Mouse (Mus musculus): Measurements from ENCODE around the gene Chst8. TPM values are rescaled to one million over a fixed set of nuclear protein-coding genes. Genes with fewer than 3 reads are reported as not detected.

The Chst8 gene
- 20.5 and 21.2 TPM in 2 replicates for polyA plus RNA-seq (2015; fragmentation: Nextera tagmentation; extraction: Ambion mirVana)

DNA sequence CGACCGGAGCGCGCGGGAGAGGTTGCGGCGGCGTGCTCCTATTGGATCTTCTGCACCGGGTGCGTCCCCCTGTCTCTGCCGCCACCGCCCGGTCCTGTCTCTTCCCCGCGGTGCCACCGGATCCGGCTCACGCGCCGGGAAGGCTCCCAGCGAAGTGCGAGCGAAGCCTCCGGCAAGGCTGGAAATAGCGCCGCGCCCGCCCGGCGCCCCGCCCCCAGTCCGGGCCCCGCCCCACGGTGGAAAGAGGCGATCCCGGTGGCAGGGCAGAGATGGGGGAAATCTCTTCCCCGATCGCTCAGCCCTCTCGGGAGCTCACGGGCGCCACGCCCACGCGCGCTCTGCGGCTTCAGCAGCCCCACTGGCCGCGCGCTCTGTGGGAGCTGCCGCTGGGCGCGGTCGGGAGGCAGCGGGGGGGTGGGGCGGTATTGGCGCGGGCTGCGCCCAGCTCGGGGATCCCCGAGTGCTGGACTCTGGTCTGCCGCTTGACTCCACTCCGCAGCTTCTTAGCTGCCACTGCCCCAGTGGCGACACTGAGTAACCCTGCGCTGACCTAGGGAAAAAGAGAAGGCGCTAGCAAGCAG is at the start of gene Chst8:
Gene Chst8, minus strand, starts transcription at position 181 of the 581 bp plus-strand sequence.
- Histone ChIP-seq H3K27me3 (peaks cover 69% of the 10 kb centered on the region), H3K4me2 (replicated peaks) (peak within 1 kb of the TSS; percentile 91), H3K4me3 (replicated peaks) (peak within 1 kb of the TSS; percentile 54), H3K9ac (replicated peaks) (peak within 1 kb of the TSS; percentile 60), H3K4me1 (replicated peaks) (peaks cover 49% of the 10 kb centered on the region), H3K27ac (peak within 1 kb of the TSS; percentile 51), H3K36me3 (no peaks in the 10 kb centered on the region), H3K9me3 (no peaks in the 10 kb centered on the region)
- WGBS: under 1% methylated on average over 64 of the region's 65 CpGs
- peak; percentile 72 for ATAC-seq

- H3K9ac ChIP-seq (replicated peaks): no peak overlapping the region
- H3K4me1 ChIP-seq (replicated peaks): peaks cover 8% of the 10 kb centered on the region
- ATAC-seq: no peak
- 58% methylated on average over 2 of the region's 2 CpGs for WGBS
- H3K4me2 ChIP-seq (replicated peaks): no peak overlapping the region
- no peaks in the 10 kb centered on the region for H3K27me3 ChIP-seq
- H3K4me3 ChIP-seq (replicated peaks): no peak overlapping the region
- no peaks in the 10 kb centered on the region for H3K36me3 ChIP-seq
- H3K9me3 ChIP-seq: no peaks in the 10 kb centered on the region
- peak overlapping the region; percentile 21; the same call in 1 of the 2 replicates for H3K27ac ChIP-seq
Measured at GRCm38 (mm10) chr7:34858291-34858690, 45.8 kb upstream of the Chst8 start.

GRCm38 (mm10) chr7:34854781-34855352 is 42.4 kb upstream of the Chst8 start:
- WGBS: 82% methylated on average over 6 of the region's 6 CpGs
- Histone ChIP-seq H3K4me1 (replicated peaks) (peaks cover 8% of the 10 kb centered on the region), H3K4me3 (replicated peaks) (no peak overlapping the region), H3K27me3 (no peaks in the 10 kb centered on the region), H3K9me3 (no peaks in the 10 kb centered on the region), H3K9ac (replicated peaks) (no peak overlapping the region), H3K4me2 (replicated peaks) (no peak overlapping the region), H3K27ac (no peak overlapping the region), H3K36me3 (no peaks in the 10 kb centered on the region)
- no peak for ATAC-seq

DNA sequence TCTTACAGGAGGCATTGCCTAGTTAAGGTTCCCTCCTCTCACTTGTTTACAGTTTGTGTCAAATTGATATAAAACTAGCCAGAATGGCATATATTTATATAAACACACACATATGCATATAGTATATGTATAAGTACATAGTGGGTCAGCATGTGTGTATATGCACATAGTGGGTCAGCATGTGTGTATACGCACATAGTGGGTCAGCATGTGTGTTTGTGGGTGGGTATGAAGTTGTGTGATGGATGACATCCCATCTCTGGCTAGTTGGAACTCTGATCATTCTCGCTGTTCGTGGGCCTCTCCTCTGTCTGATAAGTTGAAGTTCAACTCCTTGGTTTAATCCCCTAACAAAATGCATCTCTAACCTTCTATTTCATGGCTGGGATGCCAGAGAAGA is 40.9 kb upstream of the Chst8 start:
- Histone ChIP-seq H3K27me3 (no peaks in the 10 kb centered on the region), H3K4me3 (replicated peaks) (no peak overlapping the region), H3K4me1 (replicated peaks) (peaks cover 5% of the 10 kb centered on the region), H3K27ac (no peak overlapping the region), H3K4me2 (replicated peaks) (no peak overlapping the region), H3K9me3 (no peaks in the 10 kb centered on the region; the same call in 1 of the 2 replicates), H3K36me3 (no peaks in the 10 kb centered on the region), H3K9ac (replicated peaks) (no peak overlapping the region)
- ATAC-seq: no peak
- 86% methylated on average over 3 of the region's 3 CpGs for WGBS

DNA sequence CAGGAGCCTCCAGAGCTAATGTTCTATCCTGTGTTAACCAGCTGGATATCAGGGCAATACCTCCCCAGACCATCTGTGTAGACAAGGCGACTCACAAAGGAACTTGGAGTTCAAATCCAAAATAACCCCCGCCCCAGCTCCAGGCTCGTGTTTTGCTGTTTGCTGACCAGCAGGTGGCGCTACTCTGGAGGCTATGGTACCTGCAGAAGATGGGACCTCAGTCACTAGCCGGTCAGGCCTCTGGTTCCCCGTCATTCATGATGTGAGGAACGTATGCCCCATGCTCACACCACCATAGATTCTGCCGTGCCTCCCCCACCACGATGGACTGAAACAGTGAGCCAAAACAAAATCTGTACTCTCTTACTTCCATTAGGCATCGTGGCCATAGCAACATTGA is 37.1 kb upstream of the Chst8 start:
- Histone ChIP-seq H3K9me3 (no peaks in the 10 kb centered on the region; the same call in 1 of the 2 replicates), H3K36me3 (no peaks in the 10 kb centered on the region), H3K4me2 (replicated peaks) (no peak overlapping the region), H3K27ac (no peak overlapping the region), H3K9ac (replicated peaks) (no peak overlapping the region), H3K27me3 (peaks cover 2% of the 10 kb centered on the region), H3K4me3 (replicated peaks) (no peak overlapping the region), H3K4me1 (replicated peaks) (peaks cover 19% of the 10 kb centered on the region)
- no peak for ATAC-seq
- WGBS: 47% methylated on average over 10 of the region's 10 CpGs

DNA sequence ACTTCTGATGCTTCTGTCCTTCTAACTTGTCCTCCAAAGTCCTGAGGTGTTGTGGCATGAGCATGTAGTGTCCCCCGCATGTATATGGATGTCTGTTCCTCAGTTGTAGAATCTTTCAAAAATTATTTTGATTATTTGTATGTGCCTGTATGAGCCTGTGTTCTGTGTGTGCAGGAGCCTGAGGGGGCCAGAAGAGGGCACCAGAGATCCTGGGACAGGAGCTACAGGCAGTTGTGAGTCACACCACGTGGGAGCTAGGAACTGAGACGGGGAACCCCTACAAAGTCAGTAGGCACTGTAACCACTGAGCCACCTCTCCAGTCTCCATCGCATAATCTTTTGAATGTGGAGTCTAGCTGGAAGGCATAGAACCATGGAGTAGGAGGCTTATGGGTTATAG is 36.3 kb upstream of the Chst8 start:
- no peak overlapping the region for H3K9ac ChIP-seq (replicated peaks)
- no peaks in the 10 kb centered on the region for H3K36me3 ChIP-seq
- H3K27ac ChIP-seq: no peak overlapping the region
- 92% methylated on average over 4 of the region's 4 CpGs for WGBS
- H3K4me1 ChIP-seq (replicated peaks): peaks cover 19% of the 10 kb centered on the region
- no peak for ATAC-seq
- no peak overlapping the region for H3K4me3 ChIP-seq (replicated peaks)
- no peak overlapping the region for H3K4me2 ChIP-seq (replicated peaks)
- peaks cover 2% of the 10 kb centered on the region for H3K27me3 ChIP-seq
- H3K9me3 ChIP-seq: no peaks in the 10 kb centered on the region; the same call in 1 of the 2 replicates

DNA sequence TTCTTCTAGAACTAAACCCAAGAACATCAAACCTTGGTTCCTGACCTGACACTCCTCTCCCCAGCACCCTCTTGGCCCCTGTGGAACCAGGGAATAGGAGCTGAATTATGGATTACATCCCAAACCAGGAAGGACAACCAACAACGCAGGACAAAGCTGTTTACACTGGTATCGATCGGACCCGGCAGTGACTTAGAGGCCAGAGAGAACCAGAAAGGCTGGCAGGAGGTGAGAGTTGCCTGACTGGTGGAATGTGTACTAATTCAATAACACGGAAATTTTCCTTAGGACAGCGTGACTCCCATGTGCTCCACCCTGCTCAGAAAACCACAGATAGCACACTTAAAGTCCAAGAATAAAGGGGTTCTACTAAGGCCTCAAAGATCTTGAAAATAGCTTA is 35.4 kb upstream of the Chst8 start:
- Histone ChIP-seq H3K27me3 (peaks cover 2% of the 10 kb centered on the region), H3K4me1 (replicated peaks) (peaks cover 19% of the 10 kb centered on the region), H3K4me3 (replicated peaks) (no peak overlapping the region), H3K36me3 (no peaks in the 10 kb centered on the region), H3K9ac (replicated peaks) (no peak overlapping the region), H3K27ac (0 out of 2 replicates have a peak overlapping the region, but pooled peaks have one; percentile 61), H3K4me2 (replicated peaks) (no peak overlapping the region), H3K9me3 (no peaks in the 10 kb centered on the region; the same call in 1 of the 2 replicates)
- ATAC-seq: no peak
- WGBS: 79% methylated on average over 6 of the region's 6 CpGs

GRCm38 (mm10) chr7:34847410-34847809 is 34.9 kb upstream of the Chst8 start:
- Histone ChIP-seq H3K4me2 (replicated peaks) (no peak overlapping the region), H3K9ac (replicated peaks) (no peak overlapping the region), H3K27me3 (peaks cover 2% of the 10 kb centered on the region), H3K36me3 (no peaks in the 10 kb centered on the region), H3K9me3 (no peaks in the 10 kb centered on the region; the same call in 1 of the 2 replicates), H3K27ac (peak overlapping the region; percentile 61; the same call in 1 of the 2 replicates), H3K4me1 (replicated peaks) (peaks cover 19% of the 10 kb centered on the region), H3K4me3 (replicated peaks) (no peak overlapping the region)
- peak; percentile 91 for ATAC-seq
- 2% methylated on average over 5 of the region's 5 CpGs for WGBS

DNA sequence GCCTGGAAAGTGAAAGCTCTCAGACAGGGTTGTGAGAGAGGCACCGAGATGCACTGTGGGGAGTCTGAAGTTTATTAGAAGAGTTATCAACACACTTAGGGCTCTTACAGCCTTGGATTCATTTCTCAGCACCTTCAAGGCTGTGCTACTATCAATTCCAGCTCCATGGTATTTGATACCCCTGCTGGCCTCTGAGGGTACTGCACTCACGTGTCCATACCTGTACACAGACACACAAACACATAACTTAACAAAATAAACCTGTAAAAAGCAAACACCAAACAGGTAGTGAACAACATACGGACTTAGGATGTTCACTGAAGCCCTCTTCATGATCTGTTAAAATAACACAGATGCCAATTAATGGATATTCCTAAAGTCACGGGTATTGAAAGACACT is 26.2 kb upstream of the Chst8 start:
- H3K4me2 ChIP-seq (replicated peaks): no peak overlapping the region
- ATAC-seq: no peak
- no peaks in the 10 kb centered on the region for H3K27me3 ChIP-seq
- no peak overlapping the region for H3K27ac ChIP-seq
- no peaks in the 10 kb centered on the region for H3K9me3 ChIP-seq
- H3K4me1 ChIP-seq (replicated peaks): no peaks in the 10 kb centered on the region
- no peak overlapping the region for H3K9ac ChIP-seq (replicated peaks)
- H3K4me3 ChIP-seq (replicated peaks): no peak overlapping the region
- H3K36me3 ChIP-seq: no peaks in the 10 kb centered on the region
- 93% methylated on average over 4 of the region's 4 CpGs for WGBS

- H3K36me3 ChIP-seq: no peaks in the 10 kb centered on the region
- H3K27ac ChIP-seq: no peak overlapping the region
- WGBS: 94% methylated on average over 4 of the region's 4 CpGs
- H3K27me3 ChIP-seq: no peaks in the 10 kb centered on the region
- H3K4me3 ChIP-seq (replicated peaks): no peak overlapping the region
- no peaks in the 10 kb centered on the region for H3K9me3 ChIP-seq
- H3K4me2 ChIP-seq (replicated peaks): no peak overlapping the region
- no peak for ATAC-seq
- H3K9ac ChIP-seq (replicated peaks): no peak overlapping the region
- H3K4me1 ChIP-seq (replicated peaks): no peaks in the 10 kb centered on the region
Measured at GRCm38 (mm10) chr7:34838231-34838630, 25.7 kb upstream of the Chst8 start.

DNA sequence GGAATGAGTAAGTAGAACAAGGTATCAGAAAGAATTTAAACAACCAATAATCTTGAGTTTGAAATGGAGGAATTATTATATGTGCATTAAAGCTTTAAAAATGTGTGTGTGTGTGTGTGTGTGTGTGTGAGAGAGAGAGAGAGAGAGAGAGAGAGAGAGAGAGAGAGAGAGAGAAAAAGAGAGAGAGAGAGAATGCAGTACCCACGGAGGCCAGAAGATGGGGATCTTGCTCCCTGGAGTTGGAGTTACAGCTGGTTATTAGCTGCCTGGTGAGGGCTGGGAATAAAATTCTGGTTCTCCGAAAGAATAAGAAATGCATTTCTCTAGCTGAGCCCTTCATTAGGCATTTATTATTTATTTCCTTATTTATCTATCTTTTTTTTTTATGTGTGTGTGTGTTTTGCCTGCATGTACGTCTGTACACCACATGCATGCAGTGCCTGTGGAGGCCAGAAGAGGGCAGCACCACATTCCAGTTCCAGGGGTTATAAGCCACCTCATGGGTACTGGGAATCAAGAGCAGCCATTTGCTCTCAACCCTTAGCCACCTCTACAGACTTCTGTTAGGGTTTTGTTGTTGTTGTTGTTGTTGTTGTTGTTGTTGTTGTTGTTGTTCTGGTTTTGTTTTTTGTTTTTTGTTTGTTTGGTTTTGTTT is 13.9 kb upstream of the Chst8 start:
- Histone ChIP-seq H3K4me2 (replicated peaks) (no peak overlapping the region), H3K27ac (no peak overlapping the region), H3K9ac (replicated peaks) (no peak overlapping the region), H3K36me3 (no peaks in the 10 kb centered on the region), H3K4me3 (replicated peaks) (no peak overlapping the region), H3K4me1 (replicated peaks) (no peaks in the 10 kb centered on the region), H3K27me3 (no peaks in the 10 kb centered on the region), H3K9me3 (no peaks in the 10 kb centered on the region; the same call in 1 of the 2 replicates)
- WGBS: 44% methylated on average over 3 of the region's 3 CpGs
- ATAC-seq: no peak

GRCm38 (mm10) chr7:34821587-34821986 is 9.1 kb upstream of the Chst8 start:
- peaks cover 5% of the 10 kb centered on the region for H3K4me1 ChIP-seq (replicated peaks)
- H3K4me3 ChIP-seq (replicated peaks): no peak overlapping the region
- 86% methylated on average over 9 of the region's 9 CpGs for WGBS
- H3K9ac ChIP-seq (replicated peaks): no peak overlapping the region
- no peak overlapping the region for H3K4me2 ChIP-seq (replicated peaks)
- no peaks in the 10 kb centered on the region for H3K36me3 ChIP-seq
- ATAC-seq: no peak
- no peak overlapping the region for H3K27ac ChIP-seq
- H3K9me3 ChIP-seq: no peaks in the 10 kb centered on the region; the same call in 1 of the 2 replicates
- no peaks in the 10 kb centered on the region for H3K27me3 ChIP-seq
